Mouse (Mus musculus) adrenal gland, postnatal 14 days (tissue): ENCODE data around the gene Ano1. TPM values are rescaled to one million over a fixed set of nuclear protein-coding genes. Genes with fewer than 3 reads are reported as not detected.

Experiments used
- DNase-seq: peaks from one replicate; pipeline ENCODE4 v3.0.0; 2021; ENCODE audit warnings: mixed read lengths
- total RNA-seq: library from RNA; stranded (reverse); gene quantifications from 2 replicates; pipeline ENCODE4 v1.2.3, GENCODE M21; 2021

The Ano1 gene
- total RNA-seq, 1 experiment from 2014 or later: 34.8 TPM

DNA sequence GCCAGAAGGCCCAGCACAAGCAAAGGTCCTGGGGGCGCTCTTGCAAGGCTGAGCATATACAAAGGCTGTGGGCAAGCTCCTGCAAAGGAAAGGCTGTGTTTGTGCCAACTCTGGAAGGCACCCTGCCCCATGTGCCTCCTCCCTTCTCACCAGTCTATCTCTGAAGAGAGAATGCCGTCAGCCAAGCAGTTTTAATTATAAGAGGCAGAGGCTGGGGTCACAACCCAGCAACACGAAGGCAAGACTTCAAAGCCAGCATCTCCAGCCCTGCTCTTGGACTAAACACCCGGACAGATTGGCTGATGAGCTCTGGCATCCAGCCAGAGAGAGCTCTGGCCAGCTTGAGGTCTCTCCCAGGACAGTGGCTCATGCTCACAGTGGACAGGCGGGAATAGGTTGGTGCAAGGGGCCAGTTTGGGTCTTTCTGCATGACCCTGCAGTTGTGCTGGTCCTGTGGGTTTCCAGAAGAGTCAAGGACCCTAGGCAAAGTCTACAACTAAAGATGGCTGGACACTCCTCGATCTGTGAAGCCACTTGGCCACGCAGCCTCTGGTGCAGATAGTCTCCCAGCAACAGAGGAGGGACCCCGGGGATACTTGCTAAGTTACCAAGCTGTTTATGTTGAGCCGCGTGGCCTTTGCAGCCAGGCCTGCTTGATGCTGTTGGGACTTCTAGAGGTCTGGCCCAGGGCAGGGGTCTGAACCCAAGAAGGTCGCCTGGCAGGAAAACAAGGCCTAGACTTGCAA lies 12.9 kb upstream of the Ano1 start:
- no peak for DNase-seq

DNA sequence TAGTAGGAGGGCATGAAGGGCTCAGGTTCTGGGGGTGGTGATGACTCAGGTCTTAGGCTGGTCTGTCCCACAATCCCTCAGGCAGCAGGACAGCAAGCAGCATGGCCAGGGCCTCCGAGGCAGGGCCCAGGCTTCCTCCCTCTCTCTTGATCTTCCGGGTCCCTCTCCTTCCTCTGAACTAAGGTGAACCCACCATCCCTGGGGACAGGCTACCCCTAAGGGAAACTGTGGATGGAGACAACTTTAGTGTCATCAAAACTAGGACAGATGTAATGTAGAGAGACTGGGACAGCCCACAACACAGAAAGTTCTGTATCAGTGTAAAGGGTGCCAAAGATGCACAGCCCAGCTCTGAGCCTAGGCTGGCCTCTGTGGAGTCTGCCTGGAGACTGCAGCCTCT lies 12.2 kb upstream of the Ano1 start:
- no peak for DNase-seq

DNA sequence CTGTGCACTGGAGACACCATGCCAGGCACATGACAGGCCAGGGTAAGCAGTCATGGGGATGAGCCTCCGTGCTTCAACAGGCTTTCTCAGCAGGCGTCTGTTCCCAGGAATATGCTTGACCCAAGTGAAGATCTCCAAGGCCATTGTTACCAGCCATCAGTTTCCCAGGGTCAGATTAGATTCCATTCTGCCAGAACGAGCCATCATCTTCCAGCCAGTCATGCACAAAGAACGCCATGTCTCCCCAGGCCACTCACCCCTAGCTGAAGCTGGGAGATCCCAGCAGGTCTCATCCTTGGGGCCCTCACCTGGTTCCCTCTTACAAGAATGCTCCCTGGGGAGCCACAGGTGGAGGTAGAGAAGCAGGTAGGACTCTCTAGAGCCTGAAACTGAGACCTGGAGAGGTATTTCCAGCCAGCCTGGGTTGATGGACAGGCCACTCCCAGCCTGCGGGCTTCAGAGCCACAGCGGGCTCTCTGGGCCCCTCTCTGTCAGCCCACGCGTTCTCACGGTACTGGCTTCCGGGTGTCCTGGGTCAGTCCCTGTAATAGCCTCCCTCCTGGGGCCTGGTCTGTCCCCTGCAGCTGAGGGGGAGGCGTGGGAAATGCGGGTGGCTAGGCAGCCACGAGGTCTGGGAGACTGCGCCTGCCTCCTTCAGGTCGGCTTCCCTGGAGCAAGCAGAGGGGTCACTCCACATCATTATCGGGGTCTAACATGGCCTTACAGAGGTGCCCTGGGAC lies 10.9 kb upstream of the Ano1 start:
- peak; percentile 27 for DNase-seq

DNA sequence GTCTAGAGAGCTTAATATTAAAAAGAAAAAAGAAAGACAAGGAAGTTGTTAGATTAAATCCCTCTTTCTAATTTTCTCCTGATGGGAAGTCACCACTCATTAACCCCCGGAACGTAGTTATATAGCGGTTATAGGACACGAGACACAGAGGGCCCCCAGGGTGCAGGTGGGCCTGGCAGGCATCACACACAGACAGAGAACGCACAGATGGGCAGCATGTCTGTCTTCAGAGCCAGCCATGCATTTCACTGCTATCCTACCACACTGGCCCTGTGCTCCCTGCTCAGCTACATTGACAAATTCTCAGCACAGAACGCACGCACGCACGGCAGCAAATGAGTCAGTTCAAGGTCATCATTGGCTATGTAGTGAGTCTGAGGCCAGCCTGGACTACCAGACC lies 8.5 kb upstream of the Ano1 start:
- DNase-seq: no peak

DNA sequence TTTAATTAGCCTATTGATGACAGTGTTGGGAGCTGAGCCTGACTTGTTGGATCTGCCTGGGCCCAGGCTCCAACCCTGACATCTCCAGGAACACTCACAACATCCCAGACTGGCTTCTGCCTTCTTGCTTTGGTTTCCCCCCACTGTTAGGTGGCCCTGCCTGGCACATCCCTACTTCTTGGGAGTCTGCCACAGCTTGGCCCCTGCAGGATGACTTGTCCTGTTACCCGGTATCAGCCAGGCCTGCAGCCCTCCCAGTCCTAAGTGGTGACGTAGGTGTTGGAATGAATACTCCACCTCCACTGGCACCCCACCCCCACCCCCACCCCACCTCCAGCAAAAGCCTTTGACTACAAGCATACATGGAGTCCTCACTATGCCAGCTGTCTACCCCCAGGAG lies 7.7 kb upstream of the Ano1 start:
- DNase-seq: no peak

DNA sequence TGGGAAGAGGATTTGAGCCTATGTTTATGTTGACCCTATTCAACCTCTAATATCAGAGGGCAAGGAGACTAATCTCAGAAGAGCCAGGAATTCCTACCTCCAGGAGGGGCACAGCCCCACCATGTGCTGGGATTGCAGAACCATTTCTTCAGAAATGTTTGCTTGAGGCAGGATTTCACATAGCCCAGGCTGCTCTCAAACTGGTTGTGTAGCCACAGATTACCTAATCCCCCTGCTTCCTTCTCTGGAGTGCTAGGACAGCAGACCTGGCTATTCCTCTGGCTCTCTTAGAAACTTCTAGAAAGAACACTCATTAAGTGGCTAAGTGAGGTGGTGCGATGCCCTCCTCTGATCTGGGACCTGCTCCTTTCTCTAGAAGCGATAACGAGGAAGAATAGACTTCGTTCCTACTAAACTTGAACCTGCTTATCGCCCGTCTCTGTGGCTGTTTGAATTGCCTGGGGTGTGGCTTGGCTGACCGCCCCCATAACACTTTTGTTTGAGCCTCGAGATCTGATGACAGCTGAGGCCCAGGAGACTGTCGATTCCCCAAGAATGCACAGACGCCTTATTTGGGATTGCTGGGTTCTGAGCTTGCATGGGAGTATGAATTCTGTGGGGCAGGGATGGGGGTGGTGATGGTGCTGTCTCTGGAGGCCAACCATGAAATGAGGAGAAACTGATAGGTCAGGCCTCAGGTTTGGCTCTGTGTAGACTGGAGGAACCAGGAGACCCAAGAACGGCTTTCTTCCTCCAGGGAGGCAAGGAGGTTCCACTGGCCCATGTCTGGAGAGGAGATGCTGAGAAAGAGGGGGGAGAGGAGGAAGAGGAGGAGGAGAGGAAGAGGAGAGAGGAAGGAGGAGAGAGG lies 4.0 kb upstream of the Ano1 start:
- no peak for DNase-seq

DNA sequence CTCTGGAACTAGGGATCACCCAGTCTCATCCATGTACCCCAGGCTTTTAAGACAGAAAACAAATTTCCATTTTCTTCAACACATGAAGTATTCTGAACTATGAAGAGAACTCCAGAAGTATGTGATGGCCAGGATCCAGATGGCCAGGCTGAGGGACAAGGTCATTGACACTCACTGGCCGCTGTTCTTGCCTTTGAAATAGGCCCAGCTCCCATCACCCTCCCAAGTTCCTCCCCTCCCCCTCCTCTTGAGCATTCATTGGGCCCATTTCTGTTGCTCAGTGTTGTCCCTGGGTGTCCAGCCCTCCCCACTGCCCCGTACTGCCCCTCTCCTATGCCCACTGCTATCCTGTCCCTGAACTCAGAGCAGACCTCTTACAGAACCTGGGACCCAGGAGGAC lies 2.9 kb upstream of the Ano1 start:
- DNase-seq: peak; percentile 73

DNA sequence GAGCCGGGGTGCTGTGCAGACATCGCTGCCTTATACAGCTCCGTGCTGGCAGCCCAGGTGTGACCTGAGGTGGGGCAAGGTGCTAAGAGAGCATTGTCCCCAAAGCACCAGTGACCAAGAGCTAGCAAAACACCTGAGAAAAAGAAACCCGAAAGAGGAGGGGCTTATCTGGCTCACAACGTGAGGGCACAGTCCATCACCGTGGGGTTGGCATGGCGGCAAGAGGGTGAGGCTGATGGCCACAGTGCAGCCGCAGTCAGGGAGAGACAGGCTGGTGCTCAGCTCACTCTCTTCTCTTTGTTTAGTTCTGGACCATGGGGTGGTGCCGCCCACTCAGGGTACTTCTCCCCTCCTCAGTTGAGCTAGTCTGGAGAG lies 1.9 kb upstream of the Ano1 start:
- DNase-seq: no peak

DNA sequence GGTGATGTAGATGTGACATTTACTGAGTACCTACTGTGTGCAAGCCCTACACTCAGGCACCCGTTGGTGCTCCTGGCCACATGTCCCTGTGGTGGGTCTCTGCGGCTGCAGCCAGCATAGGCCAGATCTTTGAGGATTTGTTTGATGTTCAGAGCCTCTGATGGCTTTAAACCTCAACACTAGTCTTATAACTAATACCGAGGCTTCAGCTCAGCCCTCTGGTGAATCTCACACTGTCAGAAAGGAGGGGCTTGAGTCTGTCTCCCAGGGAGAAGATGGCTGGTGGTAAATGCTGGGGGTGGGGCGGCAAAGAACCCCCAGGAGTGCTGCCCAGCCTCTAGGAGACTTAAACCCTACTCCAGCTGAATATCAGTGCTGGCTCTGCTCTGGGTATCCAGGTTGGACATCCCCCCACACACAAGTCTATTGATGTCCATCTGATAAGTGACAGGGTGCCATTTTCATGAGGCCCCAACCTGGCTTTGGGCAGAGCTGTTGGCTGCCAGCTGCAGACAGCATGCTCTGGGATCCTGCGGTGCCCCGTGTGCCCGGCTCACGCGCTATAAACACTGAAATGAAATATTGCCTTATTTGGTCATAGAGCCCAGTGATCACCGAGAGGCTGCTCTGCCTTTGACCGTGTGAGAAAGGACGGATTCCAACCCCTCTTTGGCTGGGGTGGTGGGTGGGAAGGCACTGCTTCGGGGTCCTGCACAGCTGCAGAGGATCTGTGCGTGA lies 1.3 kb upstream of the Ano1 start:
- no peak for DNase-seq

DNA sequence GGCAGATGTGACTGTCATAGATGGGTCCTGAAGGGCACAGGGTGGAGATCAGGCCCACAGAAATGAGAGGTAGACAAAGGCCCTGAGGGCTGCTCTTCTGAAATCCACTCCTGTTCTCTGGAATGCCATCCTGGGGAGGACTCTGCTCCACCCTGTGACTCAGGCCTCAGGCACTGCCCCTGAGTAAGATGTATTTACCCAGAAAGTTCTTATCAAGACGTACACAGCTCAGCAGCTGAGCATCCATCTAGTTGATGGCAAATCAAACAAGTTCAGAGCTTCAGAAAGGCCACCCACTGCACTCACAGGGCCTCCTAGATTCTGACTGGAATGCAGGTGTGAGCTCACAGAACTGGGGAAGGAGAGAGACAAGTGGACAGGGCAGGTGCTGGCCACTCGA lies 4.0 kb downstream of the Ano1 start:
- DNase-seq: no peak

DNA sequence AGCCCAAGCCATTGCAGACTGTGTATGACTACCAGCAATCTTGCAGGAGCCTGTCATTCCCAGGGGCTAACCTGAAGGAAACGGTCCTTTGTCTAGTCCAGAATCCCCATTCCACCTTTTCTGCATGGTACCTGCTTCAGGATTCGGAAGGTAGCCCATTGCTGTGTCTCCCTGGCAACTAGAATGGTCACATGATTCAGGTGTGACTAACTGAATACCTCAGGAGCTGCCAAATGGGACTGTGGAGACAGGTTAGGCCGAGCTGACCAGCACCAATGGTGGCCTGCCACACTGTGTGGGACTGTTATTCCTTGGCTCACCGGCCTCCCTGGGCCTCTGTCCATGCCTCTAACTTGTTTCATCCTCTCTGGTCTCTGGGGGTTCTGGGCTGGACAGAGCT lies 5.3 kb downstream of the Ano1 start:
- DNase-seq: no peak

DNA sequence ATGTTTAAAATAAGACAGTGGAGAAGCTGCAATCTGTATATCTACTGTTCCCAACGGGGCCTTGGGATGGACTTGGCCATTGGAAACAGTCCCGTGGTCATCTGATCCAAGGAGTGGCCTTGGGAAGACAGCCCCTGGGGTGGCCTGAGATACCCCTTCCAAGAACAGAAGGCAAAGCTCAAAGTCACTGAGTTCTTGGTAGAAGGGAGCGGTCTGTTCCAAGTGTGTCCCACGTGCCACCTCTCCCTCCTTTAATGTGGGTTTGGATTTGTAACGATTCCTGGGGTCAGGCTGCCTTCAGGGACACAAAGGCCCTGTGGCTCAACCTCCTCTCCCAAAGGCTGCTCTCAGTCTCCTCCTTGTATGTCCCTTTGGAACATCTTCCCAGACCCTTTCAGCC lies 7.9 kb downstream of the Ano1 start:
- no peak for DNase-seq

DNA sequence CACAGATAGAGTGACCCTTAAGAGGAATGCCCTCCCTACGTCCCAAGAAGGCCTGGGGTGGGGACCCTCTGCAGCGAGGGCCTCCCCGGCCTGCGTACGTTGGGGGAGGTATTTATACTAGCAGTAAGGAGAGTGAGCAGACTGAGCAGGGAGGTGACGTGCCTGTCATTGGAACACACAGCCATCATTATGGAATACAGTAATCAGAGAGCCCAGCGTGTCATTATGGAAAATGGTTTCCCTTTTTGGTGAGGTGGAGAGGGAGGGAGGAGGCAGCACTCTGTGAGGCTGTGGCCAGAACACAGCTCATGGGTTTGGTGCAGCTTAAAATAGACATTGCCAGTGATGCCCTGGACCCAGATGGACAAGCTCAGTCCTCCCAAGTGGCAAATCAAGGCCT lies 11.1 kb downstream of the Ano1 start:
- DNase-seq: no peak

DNA sequence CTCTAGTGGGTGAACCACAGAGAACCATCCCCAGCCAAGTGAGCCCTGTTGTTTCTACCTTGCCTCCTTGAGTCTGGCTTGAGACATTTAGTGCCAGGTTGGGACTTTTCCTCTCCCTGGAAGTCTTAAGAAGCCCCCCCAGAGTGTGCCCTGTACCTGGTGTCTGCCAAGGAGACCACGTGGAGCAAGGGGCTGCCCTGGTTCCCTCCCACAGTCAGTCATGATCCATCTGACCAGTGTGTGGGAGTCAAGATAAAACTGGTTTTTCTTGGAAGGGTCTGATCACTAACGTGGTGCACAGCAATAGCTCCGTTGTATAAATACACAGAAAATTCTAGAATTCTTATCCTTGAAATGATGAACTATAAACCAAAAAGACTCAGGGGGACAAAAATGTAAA lies 12.0 kb downstream of the Ano1 start:
- no peak for DNase-seq

DNA sequence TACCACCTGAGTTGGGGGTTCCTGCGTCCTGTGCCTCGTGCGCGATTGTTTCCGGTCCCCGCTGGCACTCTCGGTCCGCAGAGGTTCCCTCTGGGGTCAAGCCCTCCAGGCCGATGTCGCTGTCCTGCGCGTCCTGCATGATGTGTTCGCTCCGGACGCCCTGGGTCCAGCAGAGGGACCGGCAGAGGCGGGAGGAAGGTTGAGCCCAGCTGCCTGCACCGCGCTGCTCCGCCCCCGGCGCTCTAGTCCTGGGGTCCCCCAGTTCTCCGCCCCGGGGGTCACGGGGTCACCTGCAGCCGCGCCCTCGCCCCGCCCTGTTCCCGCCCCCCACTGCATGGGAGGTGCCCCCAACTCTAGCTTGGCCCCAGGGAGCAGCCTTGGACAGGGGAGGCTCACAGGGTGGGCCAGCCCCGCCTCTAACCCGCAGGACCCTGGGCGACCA lies 13.4 kb downstream of the Ano1 start:
- peak; percentile 24 for DNase-seq

DNA sequence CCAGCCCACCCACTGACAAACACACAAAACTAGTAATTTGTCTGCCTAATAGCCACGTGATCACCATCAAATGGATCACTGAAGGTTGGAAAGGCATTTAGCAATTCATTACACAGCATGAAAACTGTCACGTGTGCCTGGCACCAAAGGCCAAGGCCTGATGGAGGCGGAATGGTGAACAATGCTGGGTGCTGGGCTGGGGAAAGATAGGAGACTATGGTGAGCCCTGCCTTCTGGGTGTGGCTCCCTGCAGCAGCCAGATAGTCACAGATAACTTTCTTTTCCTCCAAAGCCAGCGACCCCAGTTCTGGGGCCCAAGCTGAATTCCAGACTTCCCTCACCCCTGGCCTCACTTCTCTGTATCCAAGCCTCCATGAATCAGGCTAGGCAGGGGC lies 19.9 kb downstream of the Ano1 start:
- peak; percentile 75 for DNase-seq

DNA sequence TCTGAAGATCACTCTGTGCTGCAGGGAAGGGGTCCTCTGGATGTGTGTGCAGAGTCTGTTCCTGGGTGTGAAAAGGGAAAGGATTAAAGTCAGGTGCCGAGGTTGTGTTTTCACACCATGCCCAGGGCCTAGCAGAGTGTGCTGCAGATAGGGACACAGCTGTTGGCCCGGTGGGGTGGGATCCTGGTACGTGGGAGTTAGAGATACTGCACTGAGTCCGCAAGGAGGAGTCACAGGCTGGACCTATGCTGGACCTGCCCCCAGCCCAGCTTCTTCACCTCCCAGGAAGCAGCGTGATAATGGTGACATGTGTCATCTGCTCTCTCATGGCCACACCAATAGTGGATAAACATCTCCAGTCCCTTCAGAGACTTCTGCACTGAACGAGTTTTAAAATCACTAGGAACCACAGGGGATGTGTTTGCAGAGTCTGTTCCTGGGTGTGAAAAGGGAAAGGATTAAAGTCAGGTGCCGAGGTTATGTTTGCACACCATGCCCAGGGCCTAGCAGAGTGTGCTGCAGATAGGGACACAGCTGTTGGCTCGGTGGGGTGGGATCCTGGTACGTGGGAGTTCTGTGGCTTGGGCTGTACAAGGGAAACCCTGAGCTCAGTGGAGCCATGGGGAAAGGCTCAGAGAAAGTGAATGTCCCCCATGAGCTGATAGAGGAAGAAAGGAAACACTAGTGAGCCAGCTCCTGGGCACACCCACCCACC lies 20.4 kb downstream of the Ano1 start:
- no peak for DNase-seq

DNA sequence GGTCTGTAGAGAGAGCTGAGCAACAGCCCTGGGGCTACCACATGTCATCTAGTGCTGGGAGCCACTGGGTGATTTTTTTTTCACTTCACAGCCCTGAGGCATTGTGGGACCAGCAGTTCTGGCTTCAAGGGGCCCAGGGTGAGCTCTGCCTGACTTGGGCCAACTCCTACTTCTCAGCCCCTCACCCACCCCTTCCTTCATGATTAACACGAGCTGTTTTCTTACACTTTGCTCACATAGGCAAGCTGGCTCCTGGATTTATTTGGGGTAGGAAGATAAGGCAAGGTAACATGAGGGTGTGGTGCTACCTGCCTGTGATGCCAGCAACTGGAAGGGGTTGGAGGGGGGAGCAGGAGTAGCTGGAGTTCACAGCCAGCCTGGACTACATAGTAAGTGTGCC lies 27.5 kb downstream of the Ano1 start:
- DNase-seq: no peak

DNA sequence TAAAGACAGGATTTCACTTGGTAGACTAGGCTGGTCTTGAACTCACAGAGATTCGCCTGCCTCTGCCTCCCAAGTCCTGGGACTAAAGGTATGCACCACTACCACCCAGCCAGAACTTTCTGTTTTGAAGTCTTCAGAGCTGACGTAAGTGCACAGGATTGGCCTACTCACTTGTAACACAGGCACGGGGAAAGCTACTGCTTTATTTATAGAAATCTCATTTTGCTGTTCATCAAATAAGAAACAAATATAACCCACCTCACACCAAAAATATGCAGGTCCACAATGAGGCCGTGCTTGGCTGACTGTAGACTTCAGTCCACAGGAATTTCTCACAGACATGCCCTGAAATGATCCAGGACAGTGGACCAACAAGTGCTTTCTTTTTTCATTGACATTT lies 31.8 kb downstream of the Ano1 start:
- DNase-seq: no peak

DNA sequence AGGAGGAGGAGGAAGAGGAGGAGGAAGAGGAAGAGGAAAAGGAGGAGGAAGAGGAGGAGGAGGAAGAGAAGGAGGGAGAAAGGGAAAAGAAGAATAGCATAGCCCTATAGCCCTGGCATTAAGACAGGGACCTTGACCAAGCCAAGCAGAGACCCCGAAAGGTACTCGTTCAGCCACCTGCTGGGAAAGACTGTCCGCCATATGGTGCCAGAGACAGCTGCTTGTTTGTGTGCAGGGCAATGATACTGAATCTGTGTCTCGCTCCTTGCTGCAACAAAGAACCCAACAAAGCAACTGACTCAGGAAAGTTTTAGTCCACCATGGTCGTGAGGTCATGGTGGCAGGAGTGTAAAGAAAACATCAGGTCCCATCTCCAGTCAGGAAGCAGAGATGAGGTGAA lies 34.0 kb downstream of the Ano1 start:
- no peak for DNase-seq

DNA sequence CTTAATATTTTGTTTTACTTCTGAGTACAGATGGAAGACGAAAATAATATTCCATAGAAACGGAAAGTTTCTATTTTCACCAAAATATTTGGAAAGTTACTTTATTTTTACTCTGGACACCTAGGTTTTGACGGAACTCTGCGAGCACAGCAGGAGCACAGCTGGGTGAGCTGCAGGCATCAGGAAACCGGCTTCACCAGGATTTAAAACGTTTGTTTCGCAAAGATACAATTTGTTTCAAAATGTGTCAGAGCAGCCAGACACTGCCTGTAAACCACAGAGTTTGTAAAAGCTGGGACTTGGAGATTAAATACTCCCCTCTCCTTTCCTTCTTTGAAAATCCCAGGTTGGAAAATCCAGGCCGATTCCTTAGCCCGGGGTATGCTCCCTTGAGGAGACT lies 53.9 kb downstream of the Ano1 start:
- no peak for DNase-seq
